Mouse (Mus musculus): ENCODE data around the gene Tpbg. TPM values are rescaled to one million over a fixed set of nuclear protein-coding genes. Genes with fewer than 3 reads are reported as not detected.

The Tpbg gene
- 2.8 TPM for polyA plus RNA-seq (2017; shearing (Covaris generic))

GRCm38 (mm10) chr9:85842351-85843011 is at the start of gene Tpbg:
Gene Tpbg (plus strand): TSS chr9:85842380.

Other genes starting within 250 kb of the Tpbg start
- 42.0 TPM for gene Ibtk, start 93.0 kb upstream of the Tpbg start, polyA plus RNA-seq (2017; shearing (Covaris generic))

Data from effector memory CD4-positive, alpha-beta T cell, adult 7 months (primary cell).